Mouse (Mus musculus) lung, adult 2 months (tissue): Measurements from ENCODE around the gene Sept5.

Experiments used
- CTCF ChIP-seq: fragments of 200-500 bp; IDR thresholded peaks from 2 replicates; pipeline ENCODE4 v1.5.1; 2011; ENCODE audit warnings: mild to moderate bottlenecking, low read length, control low read depth; ENCODE audit not compliant: insufficient read depth
- POLR2A ChIP-seq: fragments of 200-500 bp; IDR thresholded peaks from 2 replicates; pipeline ENCODE4 v1.6.1; 2011; ENCODE audit warnings: low read depth, mild to moderate bottlenecking, control low read depth, low read length, borderline replicate concordance; ENCODE audit errors: extremely low read depth

DNA sequence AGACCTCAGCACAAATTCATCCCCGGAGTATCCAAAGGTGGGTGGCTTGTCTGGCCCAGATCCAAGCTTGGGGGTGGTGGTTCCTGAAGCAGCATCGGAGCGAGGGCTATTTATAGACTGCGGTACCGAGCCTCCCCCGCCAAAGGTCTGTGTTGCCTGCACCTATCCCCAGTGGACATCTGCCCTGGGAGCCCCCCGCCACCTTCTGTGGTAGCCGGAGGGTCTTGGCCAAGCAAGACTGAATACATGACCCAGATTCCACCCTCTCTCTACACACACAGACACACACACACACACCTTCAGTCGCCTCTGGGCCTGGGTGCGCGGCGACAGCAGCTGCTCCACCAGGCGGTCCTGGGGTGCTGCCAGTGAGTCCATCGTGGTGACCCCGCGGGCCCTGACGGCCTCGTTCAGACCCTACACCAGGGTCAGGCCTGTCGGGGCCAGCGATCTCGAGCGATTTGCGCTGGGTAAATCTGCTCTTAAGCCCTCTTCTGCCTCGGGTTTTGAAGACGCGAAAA, 3.9 kb downstream of the Sept5 start:
- TF ChIP-seq CTCF (no peak), POLR2A (no peak)
